Mouse (Mus musculus): Measurements from ENCODE around the gene Apol10a. TPM values are rescaled to one million over a fixed set of nuclear protein-coding genes. Genes with fewer than 3 reads are reported as not detected.
"Not testable (repeated sequence)": the region's sequence is repeated elsewhere in the genome, so short reads cannot be mapped to it uniquely, and the experiment has no call there.

Apol10a gene
- polyA plus RNA-seq, 1 experiment from 2014 or later, result not detected

DNA sequence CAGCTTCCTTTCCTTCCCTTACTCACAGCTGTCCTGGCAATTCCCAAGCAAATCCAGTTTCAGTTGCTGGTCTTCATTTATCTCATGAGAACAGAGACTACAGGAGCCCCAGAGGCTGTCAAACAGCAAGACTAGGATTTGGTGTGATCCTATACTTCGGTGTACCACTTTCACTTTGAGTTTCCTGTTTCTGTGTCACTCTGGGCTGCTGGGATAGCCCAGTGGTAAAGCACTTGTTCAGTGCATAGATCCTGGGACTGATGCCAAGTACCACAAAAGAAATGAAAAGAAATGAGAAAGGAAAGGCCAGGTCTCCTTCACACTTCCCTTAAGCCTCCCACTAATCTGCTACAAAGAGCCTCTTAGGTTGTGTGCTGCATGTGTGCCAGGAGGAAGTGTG, 17.8 kb downstream of the Apol10a start:
- 0 out of 2 replicates have a peak, but pooled peaks have one; percentile 31 for ATAC-seq (ENCODE audit: low read depth)
- not testable (repeated sequence) for H3K27me3 ChIP-seq (ENCODE audit: control insufficient read depth, insufficient read depth, low read depth, low read length); H3K4me2 ChIP-seq (ENCODE audit: low read depth, low read length); H3K36me3 ChIP-seq (ENCODE audit: control insufficient read depth, insufficient read depth, low read length); H3K4me3 ChIP-seq (ENCODE audit: low read length); H3K9ac ChIP-seq (ENCODE audit: low read length); H3K4me1 ChIP-seq (replicated peaks; ENCODE audit: control insufficient read depth, insufficient read depth, low read length); H3K9me3 ChIP-seq (ENCODE audit: control insufficient read depth, low read length); H3K27ac ChIP-seq (ENCODE audit: low read length)
- 35% methylated on average over 1 of the region's 1 CpGs for WGBS

- not testable (repeated sequence) for H3K9ac ChIP-seq (ENCODE audit: low read length); H3K36me3 ChIP-seq (ENCODE audit: control insufficient read depth, insufficient read depth, low read length); H3K9me3 ChIP-seq (ENCODE audit: control insufficient read depth, low read length); H3K27me3 ChIP-seq (ENCODE audit: control insufficient read depth, insufficient read depth, low read depth, low read length); H3K4me2 ChIP-seq (ENCODE audit: low read depth, low read length); ATAC-seq (ENCODE audit: low read depth); H3K27ac ChIP-seq (ENCODE audit: low read length); H3K4me1 ChIP-seq (replicated peaks; ENCODE audit: control insufficient read depth, insufficient read depth, low read length); H3K4me3 ChIP-seq (ENCODE audit: low read length)
Observed at GRCm38 (mm10) chr15:77507966-77508365, 31.1 kb downstream of the Apol10a start, which contains the start of gene Apol11a. Apol11a (plus strand) TSS chr15:77508271.

DNA sequence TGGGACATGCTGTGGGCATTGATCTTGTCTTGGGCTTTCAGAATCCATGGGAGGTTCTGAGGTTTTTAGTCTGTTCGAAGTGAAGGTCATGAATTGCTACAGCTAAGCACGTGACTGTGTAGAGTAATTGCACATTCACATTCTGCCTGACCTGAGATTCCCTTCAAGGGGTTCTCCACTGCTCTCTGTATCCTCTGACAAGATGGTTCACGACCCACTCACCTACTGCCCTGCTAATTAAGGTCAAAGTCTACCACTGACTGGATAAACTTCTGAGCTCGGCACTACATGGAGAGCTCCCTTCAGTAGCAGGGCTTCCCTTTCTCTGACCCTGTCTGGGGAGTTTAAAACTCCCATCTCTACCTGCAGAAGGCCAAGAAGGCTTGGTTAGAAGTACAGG, 43.7 kb downstream of the Apol10a start:
- not testable (repeated sequence) for H3K4me2 ChIP-seq (ENCODE audit: low read depth, low read length); H3K27ac ChIP-seq (ENCODE audit: low read length); H3K36me3 ChIP-seq (ENCODE audit: control insufficient read depth, insufficient read depth, low read length); H3K4me3 ChIP-seq (ENCODE audit: low read length); ATAC-seq (ENCODE audit: low read depth); H3K4me1 ChIP-seq (replicated peaks; ENCODE audit: control insufficient read depth, insufficient read depth, low read length); H3K9me3 ChIP-seq (ENCODE audit: control insufficient read depth, low read length); H3K9ac ChIP-seq (ENCODE audit: low read length); H3K27me3 ChIP-seq (ENCODE audit: control insufficient read depth, insufficient read depth, low read depth, low read length)
- WGBS, result 52% methylated on average over 4 of the region's 4 CpGs

GRCm38 (mm10) chr15:77523186-77523843, 46.5 kb downstream of the Apol10a start:
- not testable (repeated sequence) for H3K9ac ChIP-seq (ENCODE audit: low read length); H3K27me3 ChIP-seq (ENCODE audit: control insufficient read depth, insufficient read depth, low read depth, low read length); H3K36me3 ChIP-seq (ENCODE audit: control insufficient read depth, insufficient read depth, low read length); H3K27ac ChIP-seq (ENCODE audit: low read length); H3K4me2 ChIP-seq (ENCODE audit: low read depth, low read length); H3K4me1 ChIP-seq (replicated peaks; ENCODE audit: control insufficient read depth, insufficient read depth, low read length); H3K9me3 ChIP-seq (ENCODE audit: control insufficient read depth, low read length); H3K4me3 ChIP-seq (ENCODE audit: low read length)
- peak; percentile 23; the same call in 1 of the 2 replicates for ATAC-seq (ENCODE audit: low read depth)
- 18% methylated on average over 6 of the region's 6 CpGs for WGBS

DNA sequence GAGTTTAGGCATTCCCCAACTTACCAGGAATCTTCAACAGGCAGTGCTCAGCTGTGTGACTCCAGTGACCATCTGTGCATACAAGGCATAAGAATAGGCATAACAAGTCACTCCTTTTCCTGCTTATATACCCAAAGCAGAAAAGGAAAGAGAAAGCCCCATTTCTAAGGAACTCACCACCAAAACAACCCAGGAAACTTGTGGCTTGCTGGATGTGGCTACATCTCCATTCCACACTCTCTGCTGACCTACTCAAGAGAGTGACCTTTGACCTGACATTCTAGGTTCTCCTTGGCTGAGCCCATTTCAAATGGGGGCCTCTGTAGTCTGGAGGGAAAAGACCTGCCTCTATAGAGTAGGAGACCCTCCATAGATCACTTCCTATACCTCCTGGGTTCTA, 56.4 kb downstream of the Apol10a start, which contains the start of gene Apol7c:
Gene Apol7c (minus strand): TSS at position 101 of the 400 bp plus-strand sequence.
- ATAC-seq (ENCODE audit: low read depth), result no peak
- Histone ChIP-seq H3K36me3 (ENCODE audit: control insufficient read depth, insufficient read depth, low read length) (no peaks in the 10 kb centered on the region), H3K4me2 (ENCODE audit: low read depth, low read length) (no peak within 1 kb of the TSS), H3K27me3 (ENCODE audit: control insufficient read depth, insufficient read depth, low read depth, low read length) (no peaks in the 10 kb centered on the region), H3K27ac (ENCODE audit: low read length) (no peak within 1 kb of the TSS), H3K9me3 (ENCODE audit: control insufficient read depth, low read length) (no peaks in the 10 kb centered on the region), H3K9ac (ENCODE audit: low read length) (no peak within 1 kb of the TSS), H3K4me3 (ENCODE audit: low read length) (no peak within 1 kb of the TSS), H3K4me1 (replicated peaks; ENCODE audit: control insufficient read depth, insufficient read depth, low read length) (no peaks in the 10 kb centered on the region)

DNA sequence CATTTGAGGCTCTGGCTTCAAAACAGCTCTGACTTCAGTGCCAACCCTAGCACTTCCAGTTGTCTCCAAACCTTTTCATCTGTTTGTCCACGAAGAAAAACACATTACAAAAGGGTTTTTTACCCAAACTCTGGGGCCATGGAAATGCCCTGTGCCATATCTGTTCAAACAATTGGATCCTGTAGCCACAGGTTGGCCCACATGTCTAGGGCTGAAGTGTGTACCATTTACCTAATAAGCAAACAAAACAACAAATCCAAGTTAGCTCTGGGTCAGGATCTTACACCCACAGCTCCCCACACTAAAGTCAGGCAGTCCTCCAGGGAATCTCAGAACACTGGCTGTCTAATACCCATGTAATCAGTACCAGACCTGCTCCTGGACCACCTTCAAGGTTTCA, 62.4 kb downstream of the Apol10a start:
- H3K4me1 ChIP-seq (replicated peaks; ENCODE audit: control insufficient read depth, insufficient read depth, low read length); H3K27ac ChIP-seq (ENCODE audit: low read length); H3K27me3 ChIP-seq (ENCODE audit: control insufficient read depth, insufficient read depth, low read depth, low read length); H3K9ac ChIP-seq (ENCODE audit: low read length); ATAC-seq (ENCODE audit: low read depth); H3K4me2 ChIP-seq (ENCODE audit: low read depth, low read length); H3K9me3 ChIP-seq (ENCODE audit: control insufficient read depth, low read length); H3K4me3 ChIP-seq (ENCODE audit: low read length); H3K36me3 ChIP-seq (ENCODE audit: control insufficient read depth, insufficient read depth, low read length): not testable (repeated sequence)
- 22% methylated on average over 1 of the region's 1 CpGs for WGBS

Other genes with a start within 250 kb of the Apol10a start
- 39.1 and 41.9 TPM in 2 replicates for gene Rbfox2, start 170.0 kb upstream of the Apol10a start, polyA plus RNA-seq (2015; fragmentation: Nextera tagmentation; extraction: Ambion mirVana)
- 0.10 and 0.11 TPM in 2 replicates for gene Apol7a, start 77.9 kb upstream of the Apol10a start, polyA plus RNA-seq (2015; fragmentation: Nextera tagmentation; extraction: Ambion mirVana)
- gene Apol9a, start 65.9 kb upstream of the Apol10a start, polyA plus RNA-seq (2015; fragmentation: Nextera tagmentation; extraction: Ambion mirVana), result 0.10 and 0.13 TPM in 2 replicates
- gene Apol7b, start 29.6 kb upstream of the Apol10a start, polyA plus RNA-seq (2015; fragmentation: Nextera tagmentation; extraction: Ambion mirVana), result not detected in 2 replicates
- not detected in 2 replicates for gene Apol11a, start 31.2 kb downstream of the Apol10a start, polyA plus RNA-seq (2015; fragmentation: Nextera tagmentation; extraction: Ambion mirVana)
- gene Apol7c, start 56.3 kb downstream of the Apol10a start, polyA plus RNA-seq (2015; fragmentation: Nextera tagmentation; extraction: Ambion mirVana), result not detected in 2 replicates
- not detected in 2 replicates for gene 1700025B11Rik, start 84.8 kb downstream of the Apol10a start, polyA plus RNA-seq (2015; fragmentation: Nextera tagmentation; extraction: Ambion mirVana)
- gene Apol10b, start 119.1 kb downstream of the Apol10a start, polyA plus RNA-seq (2015; fragmentation: Nextera tagmentation; extraction: Ambion mirVana), result 0.06 and 0.09 TPM in 2 replicates
- not detected in 2 replicates for gene Gm36245, start 122.2 kb downstream of the Apol10a start, polyA plus RNA-seq (2015; fragmentation: Nextera tagmentation; extraction: Ambion mirVana)
- 0.21 TPM in 1 of 2 replicates, not detected in the other for gene Apol11b, start 166.2 kb downstream of the Apol10a start, polyA plus RNA-seq (2015; fragmentation: Nextera tagmentation; extraction: Ambion mirVana)
- gene Apol7e, start 221.8 kb downstream of the Apol10a start, polyA plus RNA-seq (2015; fragmentation: Nextera tagmentation; extraction: Ambion mirVana), result not detected in 2 replicates

Data from lung, embryonic 16.5 days (tissue).